Mouse (Mus musculus) layer of hippocampus, postnatal 10 days (tissue): ENCODE data around the gene Ssh1. TPM values are rescaled to one million over a fixed set of nuclear protein-coding genes. Genes with fewer than 3 reads are reported as not detected.

ENCODE experiments used
- DNase-seq, 2 experiments: peaks; one replicate each; pipeline ENCODE4 v3.0.0; 2021; ENCODE audit warnings: low spot score in 2 of 2
- long read RNA-seq: library from polyadenylated mRNA; stranded (forward); transcript quantifications from one replicate; pipeline ENCODE4 v2.0.0, GENCODE M21; 2023
- total RNA-seq, 2 experiments: library from RNA; stranded (reverse); gene quantifications; 2 replicates each; pipeline ENCODE4 v1.2.3; 2021

The Ssh1 gene
- total RNA-seq, result 10 to 100 TPM; 25.7 to 27.1 TPM
- long read RNA-seq, full-length matches to known transcripts, result 1 of 19 reads
- long read RNA-seq, partial matches to known transcripts, result 7 of 19 reads
- long read RNA-seq, other reads (novel, unspliced or antisense), result 11 of 19 reads

GRCm38 (mm10) chr5:113993487-113994465 is at the start of gene Ssh1:
Gene Ssh1, minus strand, starts transcription at chr5:113993894.
- DNase-seq, result peak; percentile 83 to 93

- no peak for DNase-seq
These were observed 47.7 kb upstream of the Ssh1 start for GRCm38 (mm10) chr5:114041327-114041930.

- DNase-seq, result no peak
These were observed 47.2 kb upstream of the Ssh1 start for GRCm38 (mm10) chr5:114040911-114041310.

- DNase-seq, result no peak
These were observed 46.8 kb upstream of the Ssh1 start for GRCm38 (mm10) chr5:114040508-114040907.

- DNase-seq, result no peak
These were observed 41.4 kb upstream of the Ssh1 start for GRCm38 (mm10) chr5:114035111-114035510.

- DNase-seq, result no peak
These were observed 40.7 kb upstream of the Ssh1 start for GRCm38 (mm10) chr5:114034393-114034792.

- DNase-seq, result no peak
These were observed 38.6 kb upstream of the Ssh1 start for GRCm38 (mm10) chr5:114032161-114032763.

- no peak for DNase-seq
These were observed 37.0 kb upstream of the Ssh1 start for GRCm38 (mm10) chr5:114030652-114031051.

GRCm38 (mm10) chr5:114028111-114028510 is 34.4 kb upstream of the Ssh1 start:
- DNase-seq, result no peak

- no peak for DNase-seq
These were observed 33.7 kb upstream of the Ssh1 start for GRCm38 (mm10) chr5:114027217-114027944.

GRCm38 (mm10) chr5:114024885-114025284 is 31.2 kb upstream of the Ssh1 start:
- no peak for DNase-seq

GRCm38 (mm10) chr5:114024390-114024789 is 30.7 kb upstream of the Ssh1 start:
- no peak for DNase-seq

GRCm38 (mm10) chr5:114015121-114015520 is 21.4 kb upstream of the Ssh1 start:
- DNase-seq, result no peak

- no peak for DNase-seq
These were observed 15.4 kb upstream of the Ssh1 start for GRCm38 (mm10) chr5:114009049-114009448.

GRCm38 (mm10) chr5:114007753-114008453 is 14.2 kb upstream of the Ssh1 start:
- DNase-seq, result peak in 1 of 2 experiments; percentile 34

- DNase-seq, result no peak
These were observed 13.3 kb upstream of the Ssh1 start for GRCm38 (mm10) chr5:114006974-114007373.

GRCm38 (mm10) chr5:114005100-114005499 is 11.4 kb upstream of the Ssh1 start:
- DNase-seq, result no peak

GRCm38 (mm10) chr5:114004573-114004972 is 10.9 kb upstream of the Ssh1 start:
- no peak for DNase-seq

- no peak for DNase-seq
These were observed 9.8 kb upstream of the Ssh1 start, which contains the start of gene Dao for GRCm38 (mm10) chr5:114003542-114003941. Gene Dao, plus strand, starts transcription at chr5:114003703.

GRCm38 (mm10) chr5:113999382-113999781 is 5.7 kb upstream of the Ssh1 start:
- DNase-seq, result no peak
